Mouse (Mus musculus): ENCODE measurements around the gene Btn1a1.

GRCm38 (mm10) chr13:23425505-23425904 is 40.2 kb downstream of the Btn1a1 start:
- no peak for TF ChIP-seq CTCF (IDR thresholded peaks at IDR 0.05; ENCODE audit: low read depth)
- TF ChIP-seq EP300 (IDR thresholded peaks at IDR 0.05; ENCODE audit: low read depth): no peak
